Comparison of ENCODE assay signal across 8 mouse cellular contexts in genomic region chr8:126590599-126590998, GRCm38 (mm10). TPM values are rescaled to one million over a fixed set of nuclear protein-coding genes. Genes with fewer than 3 reads are reported as not detected.
DNase-seq lines count a peak whose midpoint lies in the region; ATAC-seq and TF ChIP-seq lines count a peak whose summit lies in the region.

No protein-coding gene starts in this region.

- intact Hi-C loops in heart, adult 2 months (cut with DNase I) = loop anchor here (2.0 kb wide), 1 partner anchor 74 kb away; no protein-coding TSS in a partner anchor
- intact Hi-C loops in heart, postnatal 36 days (cut with DNase I) = loop anchor here (2.0 kb wide), 1 partner anchor 66 kb away; no protein-coding TSS in a partner anchor
- intact Hi-C loops in gastrocnemius, postnatal 36 days (cut with DNase I) = loop anchor here (5.0 kb wide), 2 partner anchors 73 to 327 kb away; no protein-coding TSS in a partner anchor

- no peak for TF ChIP-seq CTCF in heart, adult 2 months (IDR thresholded peaks at IDR 0.05)
- TF ChIP-seq CTCF in thymus, adult 2 months (IDR thresholded peaks at IDR 0.05; ENCODE audit: borderline replicate concordance, control insufficient read depth, extremely low read depth, insufficient read depth, low read length, poor library complexity) = no peak

- H3K4me3 ChIP-seq in heart, adult 2 months = peak overlapping the region; percentile 91
- peak overlapping the region; percentile 57 for H3K4me3 ChIP-seq in thymus, adult 2 months (ENCODE audit: control insufficient read depth, insufficient read depth, low read length)
- H3K4me3 ChIP-seq in liver, embryonic 13.5 days (replicated peaks) = peak overlapping the region; percentile 97

- no peak for TF ChIP-seq POLR2A in heart, adult 2 months (IDR thresholded peaks at IDR 0.05; ENCODE audit: insufficient read depth, low read depth, low read length)
- TF ChIP-seq POLR2A in thymus, adult 2 months (IDR thresholded peaks at IDR 0.05; ENCODE audit: control insufficient read depth, extremely low read depth, insufficient read depth, low read length, poor library complexity) = no peak

- no peak for TF ChIP-seq EP300 in heart, adult 2 months (IDR thresholded peaks at IDR 0.05; ENCODE audit: insufficient read depth, low read depth, low read length)

- H3K4me2 ChIP-seq in liver, embryonic 13.5 days = peak overlapping the region; percentile 98

- no peak for DNase-seq in heart, adult 2 months
- no peak for DNase-seq in heart, postnatal 36 days
- no peak for DNase-seq in thymus, adult 2 months
- no peak for DNase-seq in thymus, adult 18-20 months
- no peak for DNase-seq in liver, embryonic 13.5 days
- no peak for DNase-seq in frontal cortex, adult 2 months (ENCODE audit: extremely low spot score in 1 of 2, low spot score in 1 of 2)
- no peak for DNase-seq in gastrocnemius, postnatal 36 days
- DNase-seq in spleen, postnatal 36 days (ENCODE audit: low spot score in 2 of 2) = no peak

- no peak for ATAC-seq in liver, embryonic 13.5 days (ENCODE audit: low read depth)

- H3K27ac ChIP-seq in heart, adult 2 months = peak overlapping the region; percentile 98
- peak overlapping the region; percentile 94 for H3K27ac ChIP-seq in thymus, adult 2 months (ENCODE audit: control insufficient read depth, insufficient read depth, low read length)
- peak overlapping the region; percentile 95 for H3K27ac ChIP-seq in liver, embryonic 13.5 days

- WGBS in heart, adult 2 months = under 1% methylated on average over 4 of the region's 4 CpGs
- under 1% methylated on average over 4 of the region's 4 CpGs for WGBS in thymus, adult 2 months
- WGBS in liver, embryonic 13.5 days (ENCODE audit: insufficient replicate concordance) = 15% methylated on average over 4 of the region's 4 CpGs

- no peaks in the 10 kb centered on the region for H3K9me3 ChIP-seq in liver, embryonic 13.5 days (replicated peaks)

- H3K27me3 ChIP-seq in heart, adult 2 months (ENCODE audit: control insufficient read depth, insufficient read depth, low read length) = no peaks in the 10 kb centered on the region
- H3K27me3 ChIP-seq in thymus, adult 2 months (ENCODE audit: control insufficient read depth, insufficient read depth, low read length) = no peaks in the 10 kb centered on the region
- H3K27me3 ChIP-seq in liver, embryonic 13.5 days = no peaks in the 10 kb centered on the region

- H3K79me2 ChIP-seq in heart, adult 2 months (replicated peaks; ENCODE audit: control insufficient read depth, insufficient read depth, low read length) = peaks cover 12% of the 10 kb centered on the region

- peaks cover 25% of the 10 kb centered on the region for H3K36me3 ChIP-seq in heart, adult 2 months (ENCODE audit: control insufficient read depth, insufficient read depth, low read length)
- H3K36me3 ChIP-seq in thymus, adult 2 months (ENCODE audit: control insufficient read depth, insufficient read depth, low read length) = peaks cover 4% of the 10 kb centered on the region; the same call in 1 of the 2 replicates
- H3K36me3 ChIP-seq in liver, embryonic 13.5 days = peaks cover 40% of the 10 kb centered on the region

- H3K9ac ChIP-seq in heart, adult 2 months (ENCODE audit: low read depth, low read length) = peak overlapping the region; percentile 52
- peak overlapping the region; percentile 98 for H3K9ac ChIP-seq in liver, embryonic 13.5 days

- peaks cover 16% of the 10 kb centered on the region for H3K4me1 ChIP-seq in heart, adult 2 months (ENCODE audit: control insufficient read depth, insufficient read depth, low read length)
- H3K4me1 ChIP-seq in thymus, adult 2 months (replicated peaks; ENCODE audit: control insufficient read depth, insufficient read depth, low read length) = peaks cover 24% of the 10 kb centered on the region
- H3K4me1 ChIP-seq in liver, embryonic 13.5 days (replicated peaks) = peaks cover 73% of the 10 kb centered on the region

RNA-seq across cellular contexts. Expression of gene Irf2bp2, which starts 3.2 kb away (rescaled TPM):
- total RNA-seq in heart, adult 2 months (2021) = 100 to 1,000 TPM in 1 of 2 experiments, 10 to 100 TPM in 1; 56.3 to 132 TPM
- 33.8 and 37.3 TPM in 2 replicates for polyA plus RNA-seq in heart, adult 2 months (2012; rRNA removed)
- total RNA-seq in heart, postnatal 36 days (2021) = 10 to 100 TPM; 64.3 to 71.2 TPM
- 71.7 and 113 TPM in 2 replicates for polyA plus RNA-seq in thymus, adult 2 months (2012; rRNA removed)
- polyA plus RNA-seq in liver, embryonic 13.5 days (2015; fragmentation: Nextera tagmentation; extraction: Ambion mirVana) = 3.8 and 4.0 TPM in 2 replicates
- polyA plus RNA-seq in frontal cortex, adult 2 months (2012; rRNA removed) = 36.5 and 40.8 TPM in 2 replicates
- total RNA-seq in gastrocnemius, postnatal 36 days (2021) = 10 to 100 TPM; 26.5 to 30.1 TPM
